Mouse (Mus musculus) C2C12 (cell line): Measurements from ENCODE around the gene Rassf1.

ENCODE experiments used
- CTCF ChIP-seq: IDR thresholded peaks from one replicate; pipeline ENCODE4 v1.5.1; 2011; ENCODE audit not compliant: control insufficient read depth, insufficient read depth, insufficient read length
- FOSL1 ChIP-seq: IDR thresholded peaks from one replicate; pipeline ENCODE4 v1.8.0; 2011; ENCODE audit warnings: mild to moderate bottlenecking, low read length; ENCODE audit not compliant: poor library complexity, insufficient read depth, severe bottlenecking
- MAX ChIP-seq: IDR thresholded peaks from one replicate; pipeline ENCODE4 v1.6.1; 2011; ENCODE audit warnings: mild to moderate bottlenecking, control low read depth
- MYOD1 ChIP-seq: IDR thresholded peaks from one replicate; pipeline ENCODE4 v1.6.1; 2011; ENCODE audit warnings: low read depth; ENCODE audit not compliant: control insufficient read depth, insufficient read length
- USF1 ChIP-seq: IDR thresholded peaks from one replicate; pipeline ENCODE4 v1.6.1; 2011; ENCODE audit warnings: low read depth, mild to moderate bottlenecking, control low read depth, moderate library complexity

- TF ChIP-seq CTCF (no peak), MAX (no peak), FOSL1 (no peak), USF1 (no peak), MYOD1 (no peak)
Observed at GRCm38 (mm10) chr9:107508266-107508665, 43.1 kb upstream of the Rassf1 start.
